Mouse (Mus musculus) CH12.LX (cell line): ENCODE results near the gene Spp2. TPM values are rescaled to one million over a fixed set of nuclear protein-coding genes. Genes with fewer than 3 reads are reported as not detected.
A peak's percentile ranks its signal among the peaks of the same experiment; 100 is the strongest.

Experiments used
- DNase-seq: peaks from one replicate; pipeline ENCODE4 v3.0.0-alpha.2; 2013; ENCODE audit errors: extremely low read depth
- H3K27ac ChIP-seq: 2 replicates; pipeline ENCODE4 v1.5.1; 2012; ENCODE audit warnings: low read depth, mild to moderate bottlenecking, control low read depth, moderate library complexity; ENCODE audit not compliant: insufficient read depth
- H3K27me3 ChIP-seq: replicated peaks from 2 replicates; pipeline ENCODE3; 2012; ENCODE audit warnings: inconsistent platforms
- H3K36me3 ChIP-seq, 2 experiments: replicated peaks in 1 of 2; 2 replicates each; pipeline versions ENCODE3 to v1.6.1; 2012; ENCODE audit warnings: inconsistent platforms in 1 of 2, low read length in 1 of 2, mild to moderate bottlenecking in 1 of 2, mixed read lengths in 1 of 2, moderate library complexity in 1 of 2; ENCODE audit not compliant: control insufficient read depth in 1 of 2, insufficient read depth in 1 of 2
- H3K4me1 ChIP-seq, 2 experiments: 2 replicates each; pipeline ENCODE4 v1.6.1; 2012; ENCODE audit warnings: inconsistent platforms in 1 of 2, moderate library complexity in 1 of 2; ENCODE audit not compliant: insufficient read depth in 2 of 2, control insufficient read depth in 1 of 2
- H3K4me2 ChIP-seq: 2 replicates; pipeline ENCODE4 v1.6.1; 2012; ENCODE audit warnings: low read depth, mild to moderate bottlenecking, control low read depth; ENCODE audit not compliant: poor library complexity, insufficient read depth, severe bottlenecking
- H3K4me3 ChIP-seq, 3 experiments: fragments of 150-350 bp in 1 of 3; sonication (generic) in 1 of 3; replicated peaks in 1 of 3; 2 replicates each; pipeline versions ENCODE3 to v1.5.1; 2011 to 2012; ENCODE audit warnings: low read depth in 2 of 3, low read length in 2 of 3, mild to moderate bottlenecking in 2 of 3, moderate library complexity in 2 of 3, control low read depth in 1 of 3, improper control_type of control experiment in 1 of 3, inconsistent platforms in 1 of 3, mixed read lengths in 1 of 3; ENCODE audit not compliant: poor library complexity in 1 of 3
- H3K79me2 ChIP-seq: replicated peaks from 2 replicates; pipeline ENCODE4 v1.6.1; 2012; ENCODE audit warnings: mild to moderate bottlenecking, moderate library complexity; ENCODE audit not compliant: control insufficient read depth, poor library complexity, insufficient read depth, severe bottlenecking; ENCODE audit errors: extremely low read depth
- H3K9ac ChIP-seq: 2 replicates; pipeline ENCODE4 v1.6.1; 2012; ENCODE audit warnings: low read depth, mild to moderate bottlenecking, control low read depth, moderate library complexity; ENCODE audit not compliant: insufficient read depth
- H3K9me3 ChIP-seq: replicated peaks from 2 replicates; pipeline ENCODE3; 2012; ENCODE audit warnings: low read length, inconsistent platforms, mixed read lengths
- BHLHE40 ChIP-seq: IDR thresholded peaks from 2 replicates; pipeline ENCODE4 v1.6.1; 2011; ENCODE audit warnings: mild to moderate bottlenecking, low read depth, low read length, improper control_type of control experiment
- CHD2 ChIP-seq: IDR thresholded peaks from 2 replicates; pipeline ENCODE4 v1.6.1; 2011; ENCODE audit warnings: low read length, improper control_type of control experiment
- CTCF ChIP-seq, 2 experiments: IDR thresholded peaks in 1 of 2; conservative IDR thresholded peaks in 1 of 2; 2 replicates each; pipeline ENCODE4 v1.5.1; 2011 to 2012; ENCODE audit warnings: low read depth in 2 of 2, low read length in 2 of 2, improper control_type of control experiment in 1 of 2, inconsistent platforms in 1 of 2, mild to moderate bottlenecking in 1 of 2, moderate library complexity in 1 of 2
- E2F4 ChIP-seq: IDR thresholded peaks from 2 replicates; pipeline ENCODE4 v1.6.1; 2011; ENCODE audit warnings: low read depth, low read length, improper control_type of control experiment; ENCODE audit not compliant: insufficient replicate concordance
- ETS1 ChIP-seq: conservative IDR thresholded peaks from 2 replicates; pipeline ENCODE4 v1.6.1; 2012; ENCODE audit warnings: low read depth, mild to moderate bottlenecking, inconsistent platforms, low read length, improper control_type of control experiment, moderate library complexity
- GABPA ChIP-seq: IDR thresholded peaks from 2 replicates; pipeline ENCODE4 v1.6.1; 2012; ENCODE audit warnings: low read depth, low read length, improper control_type of control experiment, inconsistent platforms; ENCODE audit not compliant: insufficient replicate concordance
- IRF4 ChIP-seq: IDR thresholded peaks from 2 replicates; pipeline ENCODE4 v1.6.1; 2014; ENCODE audit warnings: low read depth, mild to moderate bottlenecking, inconsistent platforms, low read length, improper control_type of control experiment
- JUN ChIP-seq: IDR thresholded peaks from 2 replicates; pipeline ENCODE4 v1.6.1; 2011; ENCODE audit warnings: low read depth, mild to moderate bottlenecking, low read length, improper control_type of control experiment, moderate library complexity; ENCODE audit not compliant: insufficient read depth
- MAX ChIP-seq: IDR thresholded peaks from 2 replicates; pipeline ENCODE4 v1.6.1; 2011; ENCODE audit warnings: low read length, improper control_type of control experiment
- MEF2A ChIP-seq: IDR thresholded peaks from 2 replicates; pipeline ENCODE4 v1.6.1; 2014; ENCODE audit warnings: low read depth, mild to moderate bottlenecking, inconsistent platforms, low read length, improper control_type of control experiment, borderline replicate concordance
- MYC ChIP-seq: IDR thresholded peaks from 2 replicates; pipeline ENCODE4 v1.6.1; 2011; ENCODE audit warnings: low read depth, mild to moderate bottlenecking, improper control_type of control experiment, low read length
- NRF1 ChIP-seq: IDR thresholded peaks from 2 replicates; pipeline ENCODE4 v1.6.1; 2014; ENCODE audit warnings: low read depth, mild to moderate bottlenecking, inconsistent platforms, low read length, improper control_type of control experiment, moderate library complexity
- PAX5 ChIP-seq: IDR thresholded peaks from 2 replicates; pipeline ENCODE4 v1.6.1; 2012; ENCODE audit warnings: low read length, inconsistent platforms, mixed read lengths
- POLR2A ChIP-seq: IDR thresholded peaks from 2 replicates; pipeline ENCODE4 v1.6.1; 2011; ENCODE audit warnings: low read depth, mild to moderate bottlenecking, improper control_type of control experiment, low read length
- POLR2AphosphoS2 ChIP-seq: IDR thresholded peaks from 2 replicates; pipeline ENCODE4 v1.6.1; 2011; ENCODE audit warnings: low read depth, low read length, improper control_type of control experiment
- RAD21 ChIP-seq: IDR thresholded peaks from 2 replicates; pipeline ENCODE4 v1.6.1; 2011; ENCODE audit warnings: low read depth, mild to moderate bottlenecking, low read length, improper control_type of control experiment, moderate library complexity
- SIN3A ChIP-seq: IDR thresholded peaks from 2 replicates; pipeline ENCODE4 v1.6.1; 2012; ENCODE audit warnings: low read length, improper control_type of control experiment, inconsistent platforms
- SMC3 ChIP-seq: IDR thresholded peaks from 2 replicates; pipeline ENCODE4 v1.6.1; 2011; ENCODE audit warnings: low read depth, low read length, improper control_type of control experiment
- TCF12 ChIP-seq: IDR thresholded peaks from 2 replicates; pipeline ENCODE4 v1.6.1; 2014; ENCODE audit warnings: low read depth, mild to moderate bottlenecking, inconsistent platforms, low read length, improper control_type of control experiment
- USF2 ChIP-seq: conservative IDR thresholded peaks from 2 replicates; pipeline ENCODE4 v1.6.1; 2011; ENCODE audit warnings: low read depth, low read length, improper control_type of control experiment
- ZC3H11A ChIP-seq: IDR thresholded peaks from 2 replicates; pipeline ENCODE4 v1.6.1; 2012; ENCODE audit warnings: low read depth, mild to moderate bottlenecking, inconsistent platforms, low read length, improper control_type of control experiment
- dilution Hi-C: fragments of 300-500 bp; cut with MboI; formaldehyde crosslinking; loops from 2 replicates; pipeline ENCODE4 v1.14.3; 2020; ENCODE audit warnings: low sequenced_read_pairs; ENCODE audit not compliant: extremely low pct_unique_long_range_greater_than_20kb, extremely low pct_ligation_motif_present
- in situ Hi-C: fragments of 300-500 bp; cut with MboI; formaldehyde crosslinking; loops from 3 replicates; pipeline ENCODE4 v1.14.3; 2019; ENCODE audit warnings: low sequenced_read_pairs, low pct_ligation_motif_present, low pct_unique_long_range_greater_than_20kb, mixed read lengths
- polyA plus RNA-seq: library from polyadenylated mRNA; unstranded; fragments of >175 nt; gene quantifications from 2 replicates; pipeline ENCODE4 v1.2.1, GENCODE M21; 2012; ENCODE audit warnings: low read depth; ENCODE audit not compliant: insufficient read length
- total RNA-seq, 2 experiments: library from RNA; depleted of rRNA; stranded (reverse); fragments of 300-350 nt in 1 of 2; fragments of >200 nt in 1 of 2; gene quantifications; 2 replicates each; pipeline ENCODE4 v1.2.3; 2012 to 2014

The Spp2 gene
- total and polyA plus RNA-seq, 3 experiments: not detected

DNA sequence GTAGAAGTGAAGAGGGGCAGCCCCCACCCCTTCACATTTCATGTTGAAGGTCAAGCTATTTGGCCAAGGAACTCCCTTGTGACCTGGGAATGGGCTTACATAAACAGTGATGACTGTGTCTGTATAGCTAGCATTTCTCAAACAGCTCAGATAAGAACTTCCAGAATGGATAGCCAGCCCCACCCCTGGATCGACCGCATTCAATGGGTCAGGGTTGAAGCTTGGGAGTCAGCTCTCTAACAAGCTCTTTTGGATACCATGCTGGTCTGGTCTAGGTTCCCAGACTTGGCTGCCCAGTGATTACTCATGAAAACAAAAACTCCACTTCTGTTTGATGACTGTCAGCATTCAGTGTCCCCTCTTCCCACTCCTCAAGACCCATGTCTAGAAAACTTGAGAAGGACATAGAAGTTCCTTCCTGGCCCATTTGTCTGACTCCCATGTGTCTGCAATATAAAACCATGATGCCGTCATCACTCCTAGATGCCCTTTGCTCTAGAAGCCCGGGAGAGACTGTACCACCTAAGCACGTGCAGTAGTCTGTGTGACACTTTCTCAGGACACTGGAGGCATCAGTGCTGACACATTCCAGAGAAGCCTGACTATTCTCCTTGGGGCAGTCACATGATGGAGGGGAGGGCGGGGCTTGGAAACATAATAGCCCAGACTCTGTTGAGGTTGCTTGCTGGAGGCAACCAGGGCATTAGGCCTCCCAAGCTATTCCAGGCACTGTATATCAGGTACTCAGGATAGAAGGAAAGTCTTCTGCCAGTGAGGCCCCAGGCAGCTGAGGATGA is 57.5 kb downstream of the Spp2 start:
- Histone ChIP-seq H3K79me2 (no peaks in the 10 kb centered on the region), H3K9me3 (peaks cover 49% of the 10 kb centered on the region), H3K27ac (no peak overlapping the region), H3K9ac (no peak overlapping the region), H3K4me3 (no peak overlapping the region), H3K4me2 (no peak overlapping the region), H3K27me3 (no peaks in the 10 kb centered on the region), H3K4me1 (peaks cover 0 to 2% of the 10 kb centered on the region in 2 experiments; a peak in 1 of 4 replicates), H3K36me3 (no peaks in the 10 kb centered on the region)
- no peak for DNase-seq
- TF ChIP-seq MEF2A (no peak), POLR2A (no peak), POLR2AphosphoS2 (no peak), CHD2 (no peak), ZC3H11A (no peak), GABPA (no peak), TCF12 (no peak), MYC (no peak), E2F4 (no peak), MAX (no peak), RAD21 (no peak), NRF1 (no peak), ETS1 (no peak), IRF4 (no peak), USF2 (no peak), JUN (no peak), SIN3A (no peak)
- in situ Hi-C loops: no loop called here
- dilution Hi-C loops: no loop called here

DNA sequence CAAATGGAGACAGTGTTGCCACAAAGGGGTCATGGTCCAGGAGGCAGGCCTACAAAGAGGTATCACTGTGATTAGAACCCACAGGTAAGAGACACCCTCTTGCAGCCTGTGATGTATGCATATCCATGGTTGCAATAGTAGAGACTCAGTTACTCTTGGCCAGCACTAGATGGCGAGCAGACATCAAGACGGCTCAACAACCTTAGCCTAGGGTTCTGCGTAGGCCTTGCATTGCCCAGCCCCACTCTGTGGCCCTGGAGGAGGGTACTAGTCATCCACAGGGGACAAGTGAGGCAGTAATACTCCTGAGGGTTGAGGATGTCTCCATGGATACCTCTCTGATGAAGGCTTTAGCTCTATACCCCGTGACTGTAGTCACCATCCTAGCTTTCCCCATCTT is 59.0 kb downstream of the Spp2 start:
- Histone ChIP-seq H3K36me3 (no peaks in the 10 kb centered on the region), H3K27me3 (no peaks in the 10 kb centered on the region), H3K79me2 (no peaks in the 10 kb centered on the region), H3K4me3 (no peak overlapping the region), H3K9ac (no peak overlapping the region), H3K9me3 (peaks cover 47% of the 10 kb centered on the region), H3K4me1 (peaks cover 0 to 2% of the 10 kb centered on the region in 2 experiments; a peak in 1 of 4 replicates), H3K27ac (no peak overlapping the region), H3K4me2 (no peak overlapping the region)
- dilution Hi-C loops: no loop called here
- no peak for DNase-seq
- in situ Hi-C loops: no loop called here
- no peak for TF ChIP-seq PAX5
- no peak for TF ChIP-seq BHLHE40
- TF ChIP-seq GABPA: no peak
- no peak for TF ChIP-seq ETS1
- peak; percentile 65 for TF ChIP-seq SMC3
- TF ChIP-seq E2F4: no peak
- TF ChIP-seq CTCF (conservative IDR thresholded peaks at IDR 0.05 in 1 of 2, IDR thresholded peaks at IDR 0.05 in 1 of 2; ENCODE audit: low read depth in 2 of 2, low read length in 2 of 2): peak in 1 of 2 experiments; percentile 66; a peak in 2 of 4 replicates
- peak; percentile 67 for TF ChIP-seq RAD21
- peak; percentile 16; the same call in 1 of the 2 replicates for TF ChIP-seq ZC3H11A
